Mouse (Mus musculus) thymus, adult 18-20 months (tissue): Measurements from ENCODE around the gene Erbb2.

Experiments used
- DNase-seq, 2 experiments: peaks; one replicate each; pipeline ENCODE4 v3.0.0; 2022; ENCODE audit warnings: mixed read lengths in 2 of 2

Erbb2 gene

GRCm38 (mm10) chr11:98418939-98419547, 6.8 kb downstream of the Erbb2 start:
- no peak for DNase-seq

- no peak for DNase-seq
Measured at GRCm38 (mm10) chr11:98426592-98426991, 14.3 kb downstream of the Erbb2 start.

GRCm38 (mm10) chr11:98428436-98428835, 16.2 kb downstream of the Erbb2 start:
- DNase-seq, result no peak

GRCm38 (mm10) chr11:98431743-98432502, 19.7 kb downstream of the Erbb2 start:
- no peak for DNase-seq

GRCm38 (mm10) chr11:98435723-98436122, 23.5 kb downstream of the Erbb2 start:
- no peak for DNase-seq

- DNase-seq, result no peak
Measured at GRCm38 (mm10) chr11:98437441-98437840, 25.2 kb downstream of the Erbb2 start.

GRCm38 (mm10) chr11:98438331-98439158, 26.3 kb downstream of the Erbb2 start, which contains the start of gene Mien1:
Gene Mien1 (minus strand): TSS chr11:98438991.
- DNase-seq, result peak; percentile 80 to 85

- DNase-seq, result no peak
Measured at GRCm38 (mm10) chr11:98443688-98444087, 31.4 kb downstream of the Erbb2 start.

GRCm38 (mm10) chr11:98445238-98445637, 33.0 kb downstream of the Erbb2 start:
- no peak for DNase-seq

GRCm38 (mm10) chr11:98445679-98446078, 33.4 kb downstream of the Erbb2 start:
- no peak for DNase-seq

- no peak for DNase-seq
Measured at GRCm38 (mm10) chr11:98446213-98446561, 33.9 kb downstream of the Erbb2 start, which contains the start of gene Grb7. Gene Grb7 (plus strand): TSS chr11:98446394.

- DNase-seq, result peak in 1 of 2 experiments; percentile 18
Measured at GRCm38 (mm10) chr11:98446562-98447474, 34.5 kb downstream of the Erbb2 start.

GRCm38 (mm10) chr11:98447475-98447834, 35.2 kb downstream of the Erbb2 start:
- DNase-seq, result no peak

GRCm38 (mm10) chr11:98448191-98448790, 36.0 kb downstream of the Erbb2 start:
- peak in 1 of 2 experiments; percentile 15 for DNase-seq

- DNase-seq, result no peak
Measured at GRCm38 (mm10) chr11:98449419-98449818, 37.1 kb downstream of the Erbb2 start.

- DNase-seq, result peak in 1 of 2 experiments; percentile 6
Measured at GRCm38 (mm10) chr11:98449921-98450771, 37.9 kb downstream of the Erbb2 start.

- DNase-seq, result no peak
Measured at GRCm38 (mm10) chr11:98455484-98455883, 43.2 kb downstream of the Erbb2 start.

- no peak for DNase-seq
Measured at GRCm38 (mm10) chr11:98456545-98456944, 44.3 kb downstream of the Erbb2 start.

GRCm38 (mm10) chr11:98456945-98457344, 44.7 kb downstream of the Erbb2 start:
- no peak for DNase-seq

- DNase-seq, result peak; percentile 90 to 94
Measured at GRCm38 (mm10) chr11:98457367-98458120, 45.3 kb downstream of the Erbb2 start.
